Mouse (Mus musculus) small intestine, adult 2 months (tissue): Measurements from ENCODE around the gene Alyref. TPM values are rescaled to one million over a fixed set of nuclear protein-coding genes. Genes with fewer than 3 reads are reported as not detected.

Experiments
- H3K27ac ChIP-seq: fragments of 200-500 bp; 2 replicates; pipeline ENCODE4 v1.5.1; 2012; ENCODE audit warnings: low read depth, low read length, control low read depth, inconsistent platforms; ENCODE audit not compliant: insufficient read depth
- H3K27me3 ChIP-seq: fragments of 200-500 bp; 2 replicates; pipeline ENCODE4 v1.6.1; 2012; ENCODE audit warnings: mild to moderate bottlenecking, moderate library complexity, low read length, inconsistent platforms; ENCODE audit not compliant: control insufficient read depth, insufficient read depth
- H3K36me3 ChIP-seq: fragments of 200-500 bp; 2 replicates; pipeline ENCODE4 v1.6.1; 2012; ENCODE audit warnings: mild to moderate bottlenecking, low read length, control low read depth, inconsistent platforms; ENCODE audit not compliant: control insufficient read depth, insufficient read depth
- H3K4me1 ChIP-seq: fragments of 200-500 bp; 2 replicates; pipeline ENCODE4 v1.6.1; 2012; ENCODE audit warnings: low read length, inconsistent platforms, mixed read lengths; ENCODE audit not compliant: control insufficient read depth, insufficient read depth, insufficient read length
- H3K4me3 ChIP-seq: fragments of 200-500 bp; 2 replicates; pipeline ENCODE4 v1.5.1; 2012; ENCODE audit warnings: low read depth, mild to moderate bottlenecking, control low read depth, inconsistent platforms, low read length, moderate library complexity
- CTCF ChIP-seq: fragments of 200-500 bp; IDR thresholded peaks from 2 replicates; pipeline ENCODE4 v1.5.1; 2012; ENCODE audit warnings: low read depth, mild to moderate bottlenecking, control low read depth, inconsistent platforms, low read length, moderate library complexity, mixed read lengths; ENCODE audit not compliant: insufficient replicate concordance, insufficient read length; ENCODE audit errors: extremely low read depth
- POLR2A ChIP-seq: fragments of 200-500 bp; IDR thresholded peaks from 2 replicates; pipeline ENCODE4 v1.6.1; 2012; ENCODE audit warnings: low read depth, mild to moderate bottlenecking, control low read depth, inconsistent platforms, low read length, moderate library complexity
- WGBS: fragments of 180-500 bp; shearing (Covaris S2); methylation state at CpG from one replicate; pipeline ENCODE4 v1.1.7; 2018; 5-methylcytosine and 5-hydroxymethylcytosine counted together
- polyA plus RNA-seq: library from polyadenylated mRNA; depleted of rRNA; stranded (reverse); fragments of >200 nt; gene quantifications from 2 replicates; pipeline ENCODE4 v1.2.3, GENCODE M21; 2012

The Alyref gene
- polyA plus RNA-seq, 1 experiment = 24.0 TPM

DNA sequence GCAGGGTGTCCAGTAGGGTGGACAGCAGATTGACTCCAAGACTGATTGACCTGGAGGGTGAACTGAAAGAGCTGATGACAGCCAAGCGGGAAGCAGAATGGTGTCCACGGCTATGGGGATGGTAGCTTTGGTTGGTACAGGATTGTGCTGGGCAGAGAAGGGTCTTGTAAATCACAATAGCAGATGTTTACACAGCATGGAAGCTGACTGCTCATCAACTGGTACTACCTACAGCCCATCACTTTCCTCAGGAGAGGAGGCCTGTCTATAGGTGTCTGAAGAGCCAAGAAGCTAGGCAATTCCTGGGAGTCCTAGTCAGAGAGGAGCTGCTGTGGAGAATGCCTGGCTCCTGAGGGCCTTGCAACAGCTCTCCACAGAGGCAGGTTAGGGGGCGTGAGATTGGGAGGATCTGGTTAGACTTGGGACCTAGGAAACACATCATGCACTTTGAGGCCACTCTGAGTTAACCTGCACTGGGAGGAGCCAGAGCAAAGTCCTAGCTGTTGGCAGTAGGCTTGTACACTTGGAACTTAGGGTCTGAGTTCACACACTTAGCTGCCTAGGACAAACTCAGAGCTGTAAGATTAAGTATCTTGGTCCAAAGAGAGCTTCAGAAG, 21.7 kb downstream of the Alyref start:
- Histone ChIP-seq H3K4me1 (peaks cover 35% of the 10 kb centered on the region), H3K27ac (peak overlapping the region; percentile 94), H3K36me3 (peaks cover 27% of the 10 kb centered on the region), H3K4me3 (no peak overlapping the region; the same call in 1 of the 2 replicates), H3K27me3 (no peaks in the 10 kb centered on the region)
- WGBS = 53% methylated on average over 3 of the region's 3 CpGs
- TF ChIP-seq POLR2A (peak; percentile 72; the same call in 1 of the 2 replicates), CTCF (no peak)

DNA sequence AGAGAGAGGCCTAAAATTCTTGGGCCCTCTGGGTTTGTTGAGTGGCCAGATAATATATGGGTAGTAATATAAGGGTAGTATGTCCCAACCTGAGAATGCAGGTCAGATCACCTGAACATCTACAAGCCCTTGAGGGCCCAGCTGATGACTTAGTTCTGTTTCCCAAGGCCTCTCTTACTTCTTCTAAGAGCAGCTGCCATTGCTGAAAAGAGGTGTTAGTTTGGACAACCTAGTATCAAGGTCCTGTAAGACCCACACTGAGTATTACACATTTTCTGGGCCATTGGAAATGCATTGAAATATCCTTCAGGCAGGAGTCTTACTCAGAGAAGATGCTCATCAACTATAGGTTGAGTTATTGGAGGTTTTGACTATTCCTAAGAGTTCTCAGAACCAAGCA, 22.2 kb downstream of the Alyref start:
- H3K4me3 ChIP-seq = no peak overlapping the region
- H3K36me3 ChIP-seq = peaks cover 32% of the 10 kb centered on the region
- peak overlapping the region; percentile 94 for H3K27ac ChIP-seq
- peaks cover 35% of the 10 kb centered on the region for H3K4me1 ChIP-seq
- H3K27me3 ChIP-seq = no peaks in the 10 kb centered on the region
- TF ChIP-seq POLR2A = no peak

- Histone ChIP-seq H3K4me3 (no peak overlapping the region), H3K4me1 (peaks cover 37% of the 10 kb centered on the region), H3K36me3 (peaks cover 41% of the 10 kb centered on the region), H3K27me3 (no peaks in the 10 kb centered on the region), H3K27ac (no peak overlapping the region)
- TF ChIP-seq POLR2A = no peak
- TF ChIP-seq CTCF = no peak
- WGBS = 89% methylated on average over 2 of the region's 2 CpGs
Observed at GRCm38 (mm10) chr11:120575046-120575445, 23.1 kb downstream of the Alyref start.

DNA sequence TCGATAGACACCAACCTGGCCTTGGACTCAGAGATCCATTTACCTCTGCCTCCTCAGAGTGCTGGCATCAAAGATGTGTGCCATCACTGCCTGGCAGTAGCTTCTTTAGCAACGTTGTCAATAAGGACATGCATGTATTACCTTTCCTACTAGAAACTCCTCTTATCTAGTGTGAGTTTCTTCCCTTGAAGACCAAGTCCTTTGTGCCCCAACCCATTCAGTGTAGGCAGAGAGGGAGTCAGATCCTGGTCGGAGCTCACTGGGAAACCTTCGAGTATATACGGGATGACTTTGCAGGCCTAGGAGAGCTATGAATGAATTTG, 23.9 kb downstream of the Alyref start:
- Histone ChIP-seq H3K36me3 (peaks cover 37% of the 10 kb centered on the region), H3K4me3 (no peak overlapping the region; the same call in 1 of the 2 replicates), H3K27ac (peak overlapping the region; percentile 10; the same call in 1 of the 2 replicates), H3K27me3 (no peaks in the 10 kb centered on the region), H3K4me1 (peaks cover 34% of the 10 kb centered on the region)
- TF ChIP-seq CTCF = no peak
- TF ChIP-seq POLR2A = no peak
- 31% methylated on average over 5 of the region's 5 CpGs for WGBS

DNA sequence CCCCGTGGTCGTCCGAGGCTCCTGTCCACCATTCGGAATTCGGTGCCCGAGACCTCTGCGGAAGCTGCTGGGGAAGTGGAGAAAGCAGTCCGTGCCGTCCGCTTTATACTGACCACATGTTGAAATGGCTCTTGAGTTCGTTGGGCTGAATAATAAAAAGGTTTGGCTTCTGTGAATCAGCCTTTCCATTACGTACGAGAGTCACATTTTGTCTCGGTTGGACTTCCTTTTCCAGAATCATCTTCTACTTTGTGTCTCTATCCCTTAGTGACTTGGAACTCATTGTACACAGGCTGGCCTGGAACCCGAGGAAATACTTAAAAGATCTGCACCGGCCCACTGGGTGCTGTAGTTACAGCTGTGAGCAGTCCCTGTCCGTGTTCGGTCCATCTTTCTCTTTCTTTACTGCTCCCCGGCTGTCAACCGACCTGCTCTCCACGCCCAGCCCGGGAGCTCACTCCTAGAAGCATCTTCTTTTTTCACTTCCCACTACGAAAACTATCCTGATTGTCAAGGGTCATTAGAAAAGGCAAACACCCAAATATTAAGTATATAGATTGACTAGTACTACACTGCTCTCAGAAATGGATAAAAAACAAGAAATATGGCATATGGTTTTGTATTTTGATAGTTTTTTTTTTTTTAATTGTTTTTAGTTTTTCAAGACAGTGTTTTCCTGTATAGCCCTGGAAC, 24.4 kb downstream of the Alyref start:
- Histone ChIP-seq H3K36me3 (peaks cover 34% of the 10 kb centered on the region), H3K4me1 (peaks cover 29% of the 10 kb centered on the region), H3K27ac (peak overlapping the region; percentile 92), H3K27me3 (no peaks in the 10 kb centered on the region), H3K4me3 (peak overlapping the region; percentile 74)
- TF ChIP-seq CTCF = no peak
- no peak for TF ChIP-seq POLR2A
- WGBS = under 1% methylated on average over 23 of the region's 23 CpGs

DNA sequence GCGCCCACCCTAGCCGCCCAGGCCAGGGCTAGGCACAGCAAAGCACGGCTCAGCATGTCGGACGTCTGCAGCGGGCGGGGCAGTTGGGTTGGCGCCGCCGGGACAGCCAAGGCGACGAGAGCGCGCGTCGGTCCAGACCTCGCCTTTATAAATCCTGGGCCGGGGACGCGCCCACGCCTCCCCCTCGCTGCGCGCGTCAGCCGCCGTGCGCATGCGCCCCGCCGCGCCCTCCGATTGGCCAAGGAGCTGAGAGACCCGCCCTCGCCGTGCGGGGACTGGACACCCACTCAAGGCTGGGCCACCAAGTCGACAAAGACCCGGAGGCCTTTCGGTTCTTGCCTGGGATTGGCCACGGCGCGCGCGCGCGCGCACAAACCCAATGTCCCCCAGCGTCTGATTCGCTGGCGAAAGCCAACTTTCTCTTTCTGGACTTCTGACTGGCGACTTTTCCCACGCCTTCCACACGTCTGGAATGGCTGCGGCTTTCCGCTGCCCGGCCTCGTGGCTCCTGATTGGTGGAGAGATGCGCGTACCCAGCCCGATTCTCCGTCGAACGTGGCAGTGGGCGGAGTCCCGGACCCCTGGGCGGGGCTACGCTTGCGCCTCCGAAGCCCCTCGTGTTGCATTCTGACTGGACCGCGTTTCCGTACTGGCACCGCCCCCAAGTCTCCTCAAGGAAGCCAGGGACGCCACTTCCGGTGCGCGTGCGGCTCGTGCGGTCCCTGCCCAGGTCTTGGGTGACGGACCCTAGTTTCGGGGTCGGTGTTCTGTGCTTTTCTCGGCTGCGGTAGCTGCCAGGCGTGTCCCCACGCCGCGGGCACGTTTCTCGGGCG, 25.2 kb downstream of the Alyref start, which contains the start of gene P4hb:
Gene P4hb (minus strand): TSS at position 502 of the 833 bp plus-strand sequence.
- peaks cover 34% of the 10 kb centered on the region for H3K36me3 ChIP-seq
- TF ChIP-seq CTCF (no peak), POLR2A (peak; percentile 92)
- peak within 1 kb of the TSS; percentile 74 for H3K4me3 ChIP-seq
- H3K4me1 ChIP-seq = peaks cover 21% of the 10 kb centered on the region
- H3K27ac ChIP-seq = peak within 1 kb of the TSS; percentile 92
- WGBS = under 1% methylated on average over 94 of the region's 94 CpGs
- no peaks in the 10 kb centered on the region for H3K27me3 ChIP-seq

DNA sequence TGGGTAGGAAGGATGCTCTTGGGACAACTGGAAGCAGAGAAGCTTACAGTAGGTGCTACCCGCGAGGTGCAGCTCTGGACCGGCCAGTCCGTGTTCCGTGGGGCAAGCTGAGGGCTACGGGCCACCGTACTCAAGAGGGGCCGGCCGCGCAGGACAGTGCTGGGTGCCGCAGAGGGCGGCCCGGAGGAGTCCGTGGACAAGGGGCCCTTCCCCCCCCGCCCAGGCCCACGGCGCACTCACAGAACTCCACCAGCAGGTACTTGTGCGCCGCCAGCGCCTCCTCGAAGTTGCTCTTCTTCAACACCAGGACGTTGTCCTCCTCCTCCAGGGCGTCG, 25.8 kb downstream of the Alyref start:
- Histone ChIP-seq H3K27ac (peak overlapping the region; percentile 90), H3K36me3 (peaks cover 34% of the 10 kb centered on the region), H3K27me3 (no peaks in the 10 kb centered on the region), H3K4me3 (peak overlapping the region; percentile 70), H3K4me1 (peaks cover 19% of the 10 kb centered on the region; the same call in 1 of the 2 replicates)
- under 1% methylated on average over 24 of the region's 24 CpGs for WGBS
- no peak for TF ChIP-seq CTCF
- TF ChIP-seq POLR2A = no peak
